Mouse (Mus musculus): Measurements from ENCODE around the gene Cipc. TPM values are rescaled to one million over a fixed set of nuclear protein-coding genes. Genes with fewer than 3 reads are reported as not detected.

The Cipc gene
- polyA plus RNA-seq, 1 experiment from 2014 or later = 23.3 TPM

- Histone ChIP-seq H3K36me3 (ENCODE audit: control insufficient read depth, insufficient read depth, low read length) (no peaks in the 10 kb centered on the region), H3K4me2 (ENCODE audit: low read depth, low read length) (no peak overlapping the region), H3K9ac (ENCODE audit: low read depth, low read length) (no peak overlapping the region), H3K27me3 (replicated peaks; ENCODE audit: control insufficient read depth, insufficient read depth, low read length) (peaks cover 62% of the 10 kb centered on the region), H3K9me3 (ENCODE audit: control insufficient read depth, low read length) (no peaks in the 10 kb centered on the region), H3K4me1 (ENCODE audit: control insufficient read depth, insufficient read depth, low read length) (peaks cover 8% of the 10 kb centered on the region), H3K27ac (replicated peaks; ENCODE audit: low read depth, low read length) (no peak overlapping the region), H3K4me3 (ENCODE audit: low read depth, low read length) (no peak overlapping the region)
- WGBS = 39% methylated on average over 16 of the region's 16 CpGs
- DNase-seq (ENCODE audit: low spot score) = no peak
- no peak for ATAC-seq (ENCODE audit: low read depth)
Observed at GRCm38 (mm10) chr12:86988227-86988626, 41.4 kb downstream of the Cipc start.

- Histone ChIP-seq H3K36me3 (ENCODE audit: control insufficient read depth, insufficient read depth, low read length) (no peaks in the 10 kb centered on the region), H3K4me1 (ENCODE audit: control insufficient read depth, insufficient read depth, low read length) (peaks cover 8% of the 10 kb centered on the region; the same call in 1 of the 2 replicates), H3K27me3 (replicated peaks; ENCODE audit: control insufficient read depth, insufficient read depth, low read length) (peaks cover 55% of the 10 kb centered on the region), H3K27ac (replicated peaks; ENCODE audit: low read depth, low read length) (no peak overlapping the region), H3K9me3 (ENCODE audit: control insufficient read depth, low read length) (no peaks in the 10 kb centered on the region), H3K4me2 (ENCODE audit: low read depth, low read length) (peak overlapping the region; percentile 47; the same call in 1 of the 2 replicates), H3K4me3 (ENCODE audit: low read depth, low read length) (peak overlapping the region; percentile 22), H3K9ac (ENCODE audit: low read depth, low read length) (no peak overlapping the region)
- ATAC-seq (ENCODE audit: low read depth) (no peak), DNase-seq (ENCODE audit: low spot score) (no peak)
- WGBS = 5% methylated on average over 15 of the region's 15 CpGs
Observed at GRCm38 (mm10) chr12:86989378-86989777, 42.5 kb downstream of the Cipc start.

GRCm38 (mm10) chr12:86989890-86990754 lies 43.3 kb downstream of the Cipc start, which contains the start of gene Zdhhc22:
Zdhhc22 (minus strand) TSS chr12:86990430.
- whole genome bisulfite sequencing = under 1% methylated on average over 23 of the region's 68 CpGs
- peaks cover 50% of the 10 kb centered on the region for H3K27me3 ChIP-seq (replicated peaks; ENCODE audit: control insufficient read depth, insufficient read depth, low read length)
- peak within 1 kb of the TSS; percentile 47 for H3K4me2 ChIP-seq (ENCODE audit: low read depth, low read length)
- H3K27ac ChIP-seq (replicated peaks; ENCODE audit: low read depth, low read length) = no peak within 1 kb of the TSS
- H3K4me3 ChIP-seq (ENCODE audit: low read depth, low read length) = peak within 1 kb of the TSS; percentile 22
- peak; percentile 45 for DNase-seq (ENCODE audit: low spot score)
- H3K9me3 ChIP-seq (ENCODE audit: control insufficient read depth, low read length) = no peaks in the 10 kb centered on the region
- ATAC-seq (ENCODE audit: low read depth) = peak; percentile 81
- H3K9ac ChIP-seq (ENCODE audit: low read depth, low read length) = no peak within 1 kb of the TSS
- H3K4me1 ChIP-seq (ENCODE audit: control insufficient read depth, insufficient read depth, low read length) = peaks cover 8% of the 10 kb centered on the region; the same call in 1 of the 2 replicates
- no peaks in the 10 kb centered on the region for H3K36me3 ChIP-seq (ENCODE audit: control insufficient read depth, insufficient read depth, low read length)

GRCm38 (mm10) chr12:86990755-86991110 lies 43.9 kb downstream of the Cipc start:
- Histone ChIP-seq H3K4me2 (ENCODE audit: low read depth, low read length) (peak overlapping the region; percentile 47; the same call in 1 of the 2 replicates), H3K9ac (ENCODE audit: low read depth, low read length) (no peak overlapping the region), H3K9me3 (ENCODE audit: control insufficient read depth, low read length) (no peaks in the 10 kb centered on the region), H3K27ac (replicated peaks; ENCODE audit: low read depth, low read length) (no peak overlapping the region), H3K4me1 (ENCODE audit: control insufficient read depth, insufficient read depth, low read length) (peaks cover 8% of the 10 kb centered on the region; the same call in 1 of the 2 replicates), H3K4me3 (ENCODE audit: low read depth, low read length) (no peak overlapping the region), H3K36me3 (ENCODE audit: control insufficient read depth, insufficient read depth, low read length) (no peaks in the 10 kb centered on the region), H3K27me3 (replicated peaks; ENCODE audit: control insufficient read depth, insufficient read depth, low read length) (peaks cover 50% of the 10 kb centered on the region)
- ATAC-seq (ENCODE audit: low read depth) (no peak), DNase-seq (ENCODE audit: low spot score) (no peak)
- WGBS = 43% methylated on average over 2 of the region's 2 CpGs

- DNase-seq (ENCODE audit: low spot score) (peak; percentile 27), ATAC-seq (ENCODE audit: low read depth) (no peak)
- Histone ChIP-seq H3K36me3 (ENCODE audit: control insufficient read depth, insufficient read depth, low read length) (no peaks in the 10 kb centered on the region), H3K27ac (replicated peaks; ENCODE audit: low read depth, low read length) (no peak overlapping the region), H3K4me3 (ENCODE audit: low read depth, low read length) (no peak overlapping the region), H3K27me3 (replicated peaks; ENCODE audit: control insufficient read depth, insufficient read depth, low read length) (peaks cover 30% of the 10 kb centered on the region), H3K4me2 (ENCODE audit: low read depth, low read length) (no peak overlapping the region), H3K9ac (ENCODE audit: low read depth, low read length) (no peak overlapping the region), H3K4me1 (ENCODE audit: control insufficient read depth, insufficient read depth, low read length) (peaks cover 8% of the 10 kb centered on the region; the same call in 1 of the 2 replicates), H3K9me3 (ENCODE audit: control insufficient read depth, low read length) (no peaks in the 10 kb centered on the region)
- WGBS = 43% methylated on average over 4 of the region's 4 CpGs
Observed at GRCm38 (mm10) chr12:86994166-86994565, 47.3 kb downstream of the Cipc start.

GRCm38 (mm10) chr12:86994776-86995175 lies 47.9 kb downstream of the Cipc start:
- Histone ChIP-seq H3K36me3 (ENCODE audit: control insufficient read depth, insufficient read depth, low read length) (no peaks in the 10 kb centered on the region), H3K9me3 (ENCODE audit: control insufficient read depth, low read length) (no peaks in the 10 kb centered on the region), H3K4me2 (ENCODE audit: low read depth, low read length) (no peak overlapping the region), H3K4me1 (ENCODE audit: control insufficient read depth, insufficient read depth, low read length) (0 out of 2 replicates have a peak, but pooled peaks cover 5% of the 10 kb centered on the region), H3K9ac (ENCODE audit: low read depth, low read length) (no peak overlapping the region), H3K27ac (replicated peaks; ENCODE audit: low read depth, low read length) (no peak overlapping the region), H3K4me3 (ENCODE audit: low read depth, low read length) (no peak overlapping the region), H3K27me3 (replicated peaks; ENCODE audit: control insufficient read depth, insufficient read depth, low read length) (peaks cover 24% of the 10 kb centered on the region)
- DNase-seq (ENCODE audit: low spot score) = no peak
- ATAC-seq (ENCODE audit: low read depth) = no peak
- 50% methylated on average over 3 of the region's 3 CpGs for WGBS

GRCm38 (mm10) chr12:86995931-86996330 lies 49.1 kb downstream of the Cipc start:
- H3K9ac ChIP-seq (ENCODE audit: low read depth, low read length) = no peak overlapping the region
- no peak overlapping the region for H3K27ac ChIP-seq (replicated peaks; ENCODE audit: low read depth, low read length)
- no peak overlapping the region for H3K4me2 ChIP-seq (ENCODE audit: low read depth, low read length)
- no peaks in the 10 kb centered on the region for H3K36me3 ChIP-seq (ENCODE audit: control insufficient read depth, insufficient read depth, low read length)
- H3K27me3 ChIP-seq (replicated peaks; ENCODE audit: control insufficient read depth, insufficient read depth, low read length) = peaks cover 12% of the 10 kb centered on the region
- DNase-seq (ENCODE audit: low spot score) (no peak), ATAC-seq (ENCODE audit: low read depth) (no peak)
- H3K4me1 ChIP-seq (ENCODE audit: control insufficient read depth, insufficient read depth, low read length) = no peaks in the 10 kb centered on the region
- 73% methylated on average over 6 of the region's 6 CpGs for WGBS
- H3K9me3 ChIP-seq (ENCODE audit: control insufficient read depth, low read length) = no peaks in the 10 kb centered on the region
- H3K4me3 ChIP-seq (ENCODE audit: low read depth, low read length) = no peak overlapping the region

GRCm38 (mm10) chr12:86998699-86999098 lies 51.9 kb downstream of the Cipc start:
- Histone ChIP-seq H3K36me3 (ENCODE audit: control insufficient read depth, insufficient read depth, low read length) (no peaks in the 10 kb centered on the region), H3K27ac (replicated peaks; ENCODE audit: low read depth, low read length) (no peak overlapping the region), H3K4me2 (ENCODE audit: low read depth, low read length) (no peak overlapping the region), H3K27me3 (replicated peaks; ENCODE audit: control insufficient read depth, insufficient read depth, low read length) (no peaks in the 10 kb centered on the region), H3K4me1 (ENCODE audit: control insufficient read depth, insufficient read depth, low read length) (no peaks in the 10 kb centered on the region), H3K4me3 (ENCODE audit: low read depth, low read length) (no peak overlapping the region), H3K9me3 (ENCODE audit: control insufficient read depth, low read length) (no peaks in the 10 kb centered on the region), H3K9ac (ENCODE audit: low read depth, low read length) (no peak overlapping the region)
- WGBS = 85% methylated on average over 4 of the region's 4 CpGs
- no peak for ATAC-seq (ENCODE audit: low read depth)
- no peak for DNase-seq (ENCODE audit: low spot score)

Data from embryonic facial prominence, embryonic 14.5 days (tissue).